Mouse (Mus musculus): ENCODE measurements around the gene Dexi. TPM values are rescaled to one million over a fixed set of nuclear protein-coding genes. Genes with fewer than 3 reads are reported as not detected.

Dexi gene
- polyA plus RNA-seq, 1 experiment: 20.8 TPM

DNA sequence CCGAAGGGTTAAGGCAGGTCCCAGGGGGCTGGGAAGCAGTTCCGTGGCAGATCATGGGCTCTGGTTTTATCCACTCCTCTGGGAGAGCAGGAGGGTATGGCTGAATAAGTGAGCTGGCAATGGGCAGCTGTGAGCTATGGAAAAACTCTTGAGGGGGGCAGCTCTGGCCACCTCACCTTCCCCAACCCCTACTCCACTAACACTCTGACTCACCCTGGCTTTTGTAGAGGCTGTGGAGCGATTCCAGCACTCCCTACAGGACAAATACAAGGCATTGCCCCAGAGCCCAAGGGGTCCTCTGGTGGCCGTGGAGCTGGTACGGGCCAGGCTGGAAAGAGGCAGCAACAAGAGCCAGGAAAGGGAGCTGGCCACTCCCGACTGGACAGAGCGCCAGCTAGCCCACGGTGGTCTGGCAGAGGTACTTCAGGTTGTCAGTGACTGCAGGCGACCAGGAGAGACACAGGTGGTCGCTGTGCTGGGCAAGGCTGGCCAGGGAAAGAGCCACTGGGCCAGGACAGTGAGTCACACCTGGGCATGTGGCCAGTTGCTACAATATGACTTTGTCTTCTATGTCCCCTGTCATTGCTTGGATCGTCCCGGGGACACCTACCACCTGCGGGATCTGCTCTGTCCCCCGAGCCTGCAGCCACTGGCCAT is 32.2 kb downstream of the Dexi start:
- TF ChIP-seq SRF (IDR thresholded peaks at IDR 0.05; ENCODE audit: control insufficient read depth, insufficient read length, low read depth) (no peak), REST (IDR thresholded peaks at IDR 0.05; ENCODE audit: insufficient read depth, insufficient read length) (no peak), MYOG (IDR thresholded peaks at IDR 0.05; ENCODE audit: control insufficient read depth in 1 of 3, insufficient read depth in 1 of 3, insufficient read length in 2 of 3, low read depth in 2 of 3) (no peak), POLR2AphosphoS2 (IDR thresholded peaks at IDR 0.05; ENCODE audit: insufficient read length, low read depth) (no peak), POLR2A (IDR thresholded peaks at IDR 0.05; ENCODE audit: insufficient read length, low read depth) (no peak), MAX (IDR thresholded peaks at IDR 0.05; ENCODE audit: low read depth) (no peak), TCF12 (IDR thresholded peaks at IDR 0.05; ENCODE audit: insufficient read depth, poor library complexity, severe bottlenecking) (no peak), MYOD1 (IDR thresholded peaks at IDR 0.05; ENCODE audit: control insufficient read depth in 1 of 3, insufficient read length in 2 of 3, low read depth in 2 of 3) (no peak)
- peaks cover 32% of the 10 kb centered on the region for H3K27me3 ChIP-seq (ENCODE audit: control insufficient read depth, insufficient read depth, insufficient read length)
- H3K79me2 ChIP-seq (ENCODE audit: control insufficient read depth, insufficient read depth): no peaks in the 10 kb centered on the region
- H3K4me3 ChIP-seq: no peak overlapping the region
- H3ac ChIP-seq (ENCODE audit: control insufficient read depth, insufficient read length): no peak overlapping the region
- H3K36me3 ChIP-seq (ENCODE audit: control insufficient read depth, insufficient read depth): no peaks in the 10 kb centered on the region
- no peak overlapping the region for H3K4me2 ChIP-seq (ENCODE audit: low read depth)

GRCm38 (mm10) chr16:10508691-10509090 is 34.2 kb downstream of the Dexi start:
- H3K4me2 ChIP-seq (ENCODE audit: low read depth): no peak overlapping the region
- peaks cover 32% of the 10 kb centered on the region for H3K27me3 ChIP-seq (ENCODE audit: control insufficient read depth, insufficient read depth, insufficient read length)
- no peak overlapping the region for H3K4me3 ChIP-seq
- no peaks in the 10 kb centered on the region for H3K79me2 ChIP-seq (ENCODE audit: control insufficient read depth, insufficient read depth)
- TF ChIP-seq REST (IDR thresholded peaks at IDR 0.05; ENCODE audit: insufficient read depth, insufficient read length) (no peak), MYOG (IDR thresholded peaks at IDR 0.05; ENCODE audit: control insufficient read depth in 1 of 3, insufficient read depth in 1 of 3, insufficient read length in 2 of 3, low read depth in 2 of 3) (peak in 1 of 3 experiments; percentile 66), POLR2A (IDR thresholded peaks at IDR 0.05; ENCODE audit: insufficient read length, low read depth) (no peak), SRF (IDR thresholded peaks at IDR 0.05; ENCODE audit: control insufficient read depth, insufficient read length, low read depth) (no peak), E2F4 (IDR thresholded peaks at IDR 0.05; ENCODE audit: insufficient read depth) (no peak), TCF12 (IDR thresholded peaks at IDR 0.05; ENCODE audit: insufficient read depth, poor library complexity, severe bottlenecking) (no peak), MYOD1 (IDR thresholded peaks at IDR 0.05; ENCODE audit: control insufficient read depth in 1 of 3, insufficient read length in 2 of 3, low read depth in 2 of 3) (peak in 2 of 3 experiments; percentile 46 to 50), MAX (IDR thresholded peaks at IDR 0.05; ENCODE audit: low read depth) (no peak), TCF3 (IDR thresholded peaks at IDR 0.05; ENCODE audit: insufficient read length, low read depth) (no peak), USF1 (IDR thresholded peaks at IDR 0.05; ENCODE audit: low read depth) (no peak), CEBPB (IDR thresholded peaks at IDR 0.05; ENCODE audit: insufficient read depth, poor library complexity, severe bottlenecking) (no peak), POLR2AphosphoS2 (IDR thresholded peaks at IDR 0.05; ENCODE audit: insufficient read length, low read depth) (no peak)
- H3K36me3 ChIP-seq (ENCODE audit: control insufficient read depth, insufficient read depth): no peaks in the 10 kb centered on the region
- H3ac ChIP-seq (ENCODE audit: control insufficient read depth, insufficient read length): no peak overlapping the region

- no peaks in the 10 kb centered on the region for H3K36me3 ChIP-seq (ENCODE audit: control insufficient read depth, insufficient read depth)
- peaks cover 32% of the 10 kb centered on the region for H3K27me3 ChIP-seq (ENCODE audit: control insufficient read depth, insufficient read depth, insufficient read length)
- H3K79me2 ChIP-seq (ENCODE audit: control insufficient read depth, insufficient read depth): no peaks in the 10 kb centered on the region
- H3K4me3 ChIP-seq: no peak overlapping the region
- no peak overlapping the region for H3K4me2 ChIP-seq (ENCODE audit: low read depth)
- TF ChIP-seq REST (IDR thresholded peaks at IDR 0.05; ENCODE audit: insufficient read depth, insufficient read length) (no peak), POLR2A (IDR thresholded peaks at IDR 0.05; ENCODE audit: insufficient read length, low read depth) (no peak), MYOG (IDR thresholded peaks at IDR 0.05; ENCODE audit: control insufficient read depth in 1 of 3, insufficient read depth in 1 of 3, insufficient read length in 2 of 3, low read depth in 2 of 3) (no peak), TCF3 (IDR thresholded peaks at IDR 0.05; ENCODE audit: insufficient read length, low read depth) (no peak), MYOD1 (IDR thresholded peaks at IDR 0.05; ENCODE audit: control insufficient read depth in 1 of 3, insufficient read length in 2 of 3, low read depth in 2 of 3) (no peak), CEBPB (IDR thresholded peaks at IDR 0.05; ENCODE audit: insufficient read depth, poor library complexity, severe bottlenecking) (no peak), MAX (IDR thresholded peaks at IDR 0.05; ENCODE audit: low read depth) (no peak), USF1 (IDR thresholded peaks at IDR 0.05; ENCODE audit: low read depth) (no peak), E2F4 (IDR thresholded peaks at IDR 0.05; ENCODE audit: insufficient read depth) (no peak)
- H3ac ChIP-seq (ENCODE audit: control insufficient read depth, insufficient read length): no peak overlapping the region
Measured at GRCm38 (mm10) chr16:10507445-10507844, 35.4 kb downstream of the Dexi start.

DNA sequence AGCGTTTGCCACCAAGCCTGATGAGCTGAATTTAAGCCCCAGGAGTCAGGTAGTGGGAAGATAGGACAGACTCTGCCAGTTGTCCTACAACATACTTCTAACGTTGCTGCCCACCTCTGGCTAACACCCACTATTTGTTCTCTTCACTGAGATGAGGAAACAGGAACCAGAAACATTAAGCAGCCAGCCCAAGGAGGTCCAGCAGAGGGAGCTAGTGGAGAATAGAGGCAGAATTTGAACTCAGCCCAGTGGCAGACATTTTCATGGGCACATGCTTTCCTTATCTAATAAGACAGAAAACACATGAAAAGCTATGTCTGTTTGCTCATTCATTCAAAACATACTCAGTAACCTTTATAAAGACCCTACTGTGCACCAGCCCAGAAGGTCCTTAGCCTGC is 39.8 kb downstream of the Dexi start:
- no peak overlapping the region for H3ac ChIP-seq (ENCODE audit: control insufficient read depth, insufficient read length)

GRCm38 (mm10) chr16:10501865-10502264 is 41.0 kb downstream of the Dexi start:
- Histone ChIP-seq H3K27me3 (ENCODE audit: control insufficient read depth, insufficient read depth, insufficient read length) (peaks cover 13% of the 10 kb centered on the region), H3K79me2 (ENCODE audit: control insufficient read depth, insufficient read depth) (no peaks in the 10 kb centered on the region), H3K4me3 (no peak overlapping the region), H3K4me2 (ENCODE audit: low read depth) (no peak overlapping the region), H3K36me3 (ENCODE audit: control insufficient read depth, insufficient read depth) (no peaks in the 10 kb centered on the region), H3ac (ENCODE audit: control insufficient read depth, insufficient read length) (no peak overlapping the region)
- TF ChIP-seq MYOG (IDR thresholded peaks at IDR 0.05; ENCODE audit: control insufficient read depth in 1 of 3, insufficient read depth in 1 of 3, insufficient read length in 2 of 3, low read depth in 2 of 3): no peak
- peak; percentile 95 for TF ChIP-seq REST (IDR thresholded peaks at IDR 0.05; ENCODE audit: insufficient read depth, insufficient read length)

More for the DNA sequence above, 39.8 kb downstream of the Dexi start:
- Histone ChIP-seq H3K27me3 (ENCODE audit: control insufficient read depth, insufficient read depth, insufficient read length) (peaks cover 19% of the 10 kb centered on the region), H3K4me2 (ENCODE audit: low read depth) (no peak overlapping the region), H3K4me3 (no peak overlapping the region), H3K79me2 (ENCODE audit: control insufficient read depth, insufficient read depth) (no peaks in the 10 kb centered on the region), H3K36me3 (ENCODE audit: control insufficient read depth, insufficient read depth) (no peaks in the 10 kb centered on the region)
- TF ChIP-seq SRF (IDR thresholded peaks at IDR 0.05; ENCODE audit: control insufficient read depth, insufficient read length, low read depth): no peak
- TF ChIP-seq TCF12 (IDR thresholded peaks at IDR 0.05; ENCODE audit: insufficient read depth, poor library complexity, severe bottlenecking): no peak
- TF ChIP-seq USF1 (IDR thresholded peaks at IDR 0.05; ENCODE audit: low read depth): no peak

Measured in myocyte (in vitro differentiated cells).